Mouse (Mus musculus) cortical plate, adult 2 months (tissue): ENCODE measurements at regions not wholly inside any gene's neighbourhood (a gene's known extent, or its start where the extent isn't known, plus 50 kb on each side); places are given as distances from the start of the nearest gene placed in this dataset.

Source experiments
- H3K27ac ChIP-seq: fragments of 200-500 bp; 2 replicates; pipeline ENCODE4 v1.5.1; 2012; ENCODE audit warnings: low read length, control low read depth, inconsistent platforms; ENCODE audit not compliant: insufficient read depth
- H3K4me1 ChIP-seq: fragments of 200-500 bp; 2 replicates; pipeline ENCODE4 v1.6.1; 2011; ENCODE audit warnings: low read length; ENCODE audit not compliant: control insufficient read depth, insufficient read depth
- H3K4me3 ChIP-seq: fragments of 200-500 bp; 2 replicates; pipeline ENCODE4 v1.5.1; 2011; ENCODE audit warnings: mild to moderate bottlenecking, low read length, control low read depth; ENCODE audit not compliant: insufficient read depth
- CTCF ChIP-seq: fragments of 200-500 bp; IDR thresholded peaks from 2 replicates; pipeline ENCODE4 v1.5.1; 2011; ENCODE audit warnings: mild to moderate bottlenecking, control low read depth, low read length; ENCODE audit not compliant: insufficient read depth; ENCODE audit errors: extremely low read depth
- POLR2A ChIP-seq: fragments of 200-500 bp; IDR thresholded peaks from 2 replicates; pipeline ENCODE4 v1.6.1; 2011; ENCODE audit warnings: mild to moderate bottlenecking, low read length, control low read depth; ENCODE audit not compliant: insufficient read depth; ENCODE audit errors: extremely low read depth

DNA sequence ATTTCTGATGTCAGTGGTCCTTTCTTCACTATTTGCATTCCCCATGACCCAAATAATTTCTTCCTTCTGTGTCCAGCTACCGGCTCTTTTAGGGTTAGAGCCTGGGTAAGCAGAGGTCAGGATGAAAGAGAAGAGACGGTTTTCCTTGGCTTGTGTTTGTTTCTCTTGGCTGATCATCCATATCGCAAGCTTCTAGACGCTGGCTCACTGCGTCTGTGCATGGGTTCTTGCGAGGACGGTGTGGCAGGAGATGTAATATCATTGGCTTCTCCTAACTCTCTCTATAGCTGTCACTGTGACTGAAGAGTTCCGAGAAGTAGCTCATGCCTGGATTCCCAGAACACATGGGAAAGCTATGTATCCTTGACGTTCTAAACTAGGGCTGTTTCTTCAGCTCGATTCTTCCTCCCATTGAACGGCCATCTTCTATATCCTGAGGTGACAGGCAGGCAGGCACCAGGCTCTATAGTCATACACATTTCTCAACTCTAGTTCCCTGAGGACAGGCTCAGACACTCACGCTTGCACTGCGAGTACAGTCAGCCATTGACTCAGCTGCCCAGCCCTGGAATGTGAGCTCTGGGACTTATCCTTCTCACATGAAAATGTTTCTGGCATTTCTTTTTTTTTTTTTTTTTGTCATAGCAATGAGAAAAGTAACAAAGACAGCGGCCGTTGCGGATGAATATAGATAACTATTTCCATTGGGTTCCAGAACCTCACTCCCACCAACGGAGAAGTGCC, 85.0 kb downstream of the Bach1 start:
- no peaks in the 10 kb centered on the region for H3K4me1 ChIP-seq
- no peak for TF ChIP-seq CTCF
- no peak for TF ChIP-seq POLR2A
- no peak overlapping the region; the same call in none of the 2 replicates for H3K27ac ChIP-seq
- no peak overlapping the region for H3K4me3 ChIP-seq

DNA sequence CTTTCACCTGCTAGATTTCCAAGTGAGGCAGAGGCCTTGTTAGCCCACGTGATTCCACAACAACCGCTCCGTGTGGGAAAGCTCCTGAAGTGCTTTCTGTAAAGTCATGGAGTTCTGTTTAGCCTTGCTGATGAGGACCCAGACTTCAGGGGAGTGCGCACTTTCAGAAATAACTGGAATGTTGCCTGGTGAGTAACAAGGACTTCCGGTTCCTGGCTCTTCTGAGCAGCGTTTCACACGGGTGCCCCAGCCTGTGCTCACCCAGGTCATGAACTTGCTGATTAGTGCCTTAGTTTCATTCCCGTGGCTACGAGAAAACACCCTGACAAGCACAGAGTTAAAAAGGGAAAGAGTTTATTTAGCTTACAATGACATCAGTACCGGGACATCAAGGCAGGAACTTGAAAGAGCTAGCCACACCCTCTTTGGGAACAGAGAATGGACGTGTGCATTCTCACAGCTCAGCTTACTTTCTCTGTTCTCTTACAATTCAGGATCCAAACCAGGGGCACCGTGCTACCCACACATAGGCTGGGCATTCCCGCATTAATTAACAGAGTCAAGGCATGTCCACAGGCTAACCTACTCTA, 85.8 kb downstream of the Bach1 start:
- TF ChIP-seq POLR2A: no peak
- no peak for TF ChIP-seq CTCF
- Histone ChIP-seq H3K27ac (peak overlapping the region; percentile 45; the same call in 1 of the 2 replicates), H3K4me3 (no peak overlapping the region; the same call in 1 of the 2 replicates), H3K4me1 (no peaks in the 10 kb centered on the region)

DNA sequence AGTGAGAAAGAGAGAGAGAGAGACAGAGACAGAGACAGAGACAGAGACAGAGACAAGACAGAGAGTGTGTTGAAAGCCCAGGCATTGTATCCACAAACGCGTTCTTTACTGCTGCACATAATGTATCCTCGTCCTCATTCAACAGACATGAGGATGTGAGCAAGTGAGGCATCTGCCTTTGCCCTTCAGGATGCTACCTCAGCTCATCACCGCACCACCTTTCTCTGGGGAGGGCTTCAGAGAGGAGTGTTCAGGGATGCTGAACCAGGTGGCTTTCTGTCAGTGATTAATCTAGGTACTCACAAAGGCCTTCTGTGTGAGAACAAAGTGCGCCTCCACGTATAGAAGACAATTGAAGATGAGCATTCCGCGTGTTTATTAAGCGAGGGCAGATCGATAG, 90.8 kb downstream of the Bach1 start:
- H3K27ac ChIP-seq: no peak overlapping the region
- H3K4me3 ChIP-seq: no peak overlapping the region
- TF ChIP-seq CTCF: no peak
- no peak for TF ChIP-seq POLR2A
- no peaks in the 10 kb centered on the region for H3K4me1 ChIP-seq

DNA sequence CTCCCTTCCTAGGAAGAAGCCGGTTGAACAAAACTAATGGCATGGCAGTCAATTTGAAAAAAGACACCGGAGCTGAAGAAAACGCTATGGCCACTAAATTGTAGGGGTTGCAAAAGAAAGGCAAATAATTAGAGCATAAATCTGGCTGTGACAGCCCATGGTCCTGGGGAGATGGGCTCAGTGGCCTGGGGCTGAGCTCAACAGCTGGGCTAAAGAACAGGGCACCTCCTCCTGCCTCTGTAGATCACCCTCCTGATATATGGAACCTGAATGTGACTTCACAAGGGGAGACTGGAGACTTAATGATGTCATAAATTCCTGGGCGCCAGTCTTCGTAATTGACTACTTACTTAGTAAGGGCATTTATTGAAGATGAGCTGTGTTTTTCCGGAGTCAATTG, 91.2 kb downstream of the Bach1 start:
- no peaks in the 10 kb centered on the region for H3K4me1 ChIP-seq
- no peak for TF ChIP-seq CTCF
- TF ChIP-seq POLR2A: no peak

DNA sequence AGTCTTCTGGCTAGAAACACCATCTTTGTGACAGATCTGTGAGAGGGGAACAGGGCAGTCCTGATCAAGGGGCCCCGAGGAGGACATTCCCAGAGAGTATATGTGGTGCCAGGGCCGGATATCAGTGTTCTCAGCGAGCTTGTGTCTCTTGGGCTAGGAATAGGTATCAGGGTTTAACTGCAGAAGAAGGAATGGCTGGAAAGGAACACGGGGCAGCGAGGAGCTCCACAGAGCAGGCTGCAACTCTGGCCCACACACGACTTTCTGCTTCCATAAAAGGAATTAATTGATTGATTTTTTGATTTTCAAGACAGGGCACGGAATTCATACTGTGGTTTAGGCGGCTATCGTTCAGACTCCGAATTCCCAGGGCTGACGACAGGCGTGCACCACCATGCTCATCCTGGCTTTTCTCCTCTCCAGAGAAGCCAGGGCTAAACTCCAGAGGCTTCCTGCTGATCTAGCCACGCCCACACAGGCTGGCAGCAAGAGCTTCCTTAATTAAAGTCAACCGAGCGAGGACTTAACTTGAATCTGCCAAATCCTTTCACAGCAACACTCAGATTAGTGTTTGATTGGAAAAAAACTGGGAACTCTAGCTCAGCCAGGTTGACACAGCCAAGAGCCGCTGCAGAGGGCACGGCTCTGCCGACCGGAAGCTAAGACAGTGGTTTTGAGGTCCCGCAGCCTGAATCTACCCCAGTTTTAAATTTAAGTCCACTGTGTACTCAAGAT, 97.9 kb downstream of the Bach1 start:
- H3K4me1 ChIP-seq: no peaks in the 10 kb centered on the region
- no peak overlapping the region for H3K4me3 ChIP-seq
- no peak overlapping the region for H3K27ac ChIP-seq
- TF ChIP-seq POLR2A (no peak), CTCF (no peak)

More for the DNA sequence above, 91.2 kb downstream of the Bach1 start:
- no peak overlapping the region for H3K27ac ChIP-seq
- H3K4me3 ChIP-seq: no peak overlapping the region

DNA sequence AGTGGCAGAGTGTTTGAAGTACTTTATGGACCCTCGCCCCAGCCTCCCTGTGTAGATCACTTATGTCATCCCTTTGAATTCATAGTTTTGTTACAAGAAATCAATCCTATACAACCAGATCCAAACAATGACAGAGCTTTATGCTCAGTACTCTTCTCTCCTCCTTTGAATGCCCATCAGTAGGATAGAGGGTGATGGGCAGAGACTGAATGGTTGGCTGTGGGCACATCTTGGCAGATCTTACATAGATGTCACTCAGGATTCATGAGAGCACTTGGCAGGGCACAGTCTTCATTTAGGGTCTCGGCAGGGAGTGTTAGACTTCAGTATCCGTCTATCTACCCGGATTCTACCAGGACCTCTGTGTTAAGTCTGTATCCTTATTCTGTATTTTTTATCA, 103.6 kb downstream of the Bach1 start:
- no peak overlapping the region for H3K27ac ChIP-seq
- TF ChIP-seq CTCF (no peak), POLR2A (no peak)
- H3K4me1 ChIP-seq: no peaks in the 10 kb centered on the region
- H3K4me3 ChIP-seq: no peak overlapping the region

DNA sequence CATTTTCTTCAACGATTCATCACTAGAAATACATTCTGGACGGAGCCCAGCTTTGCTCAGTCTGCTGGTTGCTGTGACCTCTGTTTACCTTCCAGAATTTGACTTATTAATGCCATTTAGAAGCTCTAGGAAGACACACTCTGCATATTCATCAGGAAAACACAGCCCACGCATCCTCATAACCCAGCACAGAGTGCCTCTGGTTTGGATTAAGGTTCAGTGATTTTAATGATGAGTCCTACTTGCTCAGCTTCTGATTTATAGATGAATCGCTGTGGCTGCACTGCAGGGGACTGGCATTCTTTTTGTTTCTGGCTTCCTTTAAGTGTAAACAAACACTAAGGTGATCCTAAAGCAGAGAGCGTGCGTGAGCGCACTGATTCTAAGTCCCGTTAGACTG, 118.8 kb downstream of the Bach1 start:
- Histone ChIP-seq H3K4me3 (no peak overlapping the region), H3K4me1 (no peaks in the 10 kb centered on the region), H3K27ac (no peak overlapping the region)
- no peak for TF ChIP-seq POLR2A
- TF ChIP-seq CTCF: no peak

DNA sequence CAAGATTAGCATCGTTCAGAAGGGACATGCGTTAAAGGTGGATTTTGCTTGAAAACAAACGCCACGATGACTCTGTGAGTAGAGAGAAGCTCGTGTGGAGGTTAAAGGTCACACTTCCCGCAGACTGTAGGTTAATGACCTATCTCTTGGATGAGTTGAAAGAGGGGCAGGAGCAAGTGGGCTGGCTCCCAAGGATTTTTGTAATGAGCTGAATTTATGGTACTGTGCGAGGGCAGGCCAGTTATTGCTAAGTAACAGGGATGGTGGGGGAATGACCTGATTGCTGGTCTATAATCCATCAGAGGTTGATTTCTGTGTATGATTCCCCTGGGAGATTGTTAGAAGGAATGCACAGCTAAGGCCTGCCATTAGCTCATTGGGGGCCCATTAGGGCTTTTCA, 135.6 kb downstream of the Bach1 start:
- H3K4me3 ChIP-seq: no peak overlapping the region
- no peaks in the 10 kb centered on the region for H3K4me1 ChIP-seq
- H3K27ac ChIP-seq: no peak overlapping the region
- TF ChIP-seq CTCF (no peak), POLR2A (no peak)

DNA sequence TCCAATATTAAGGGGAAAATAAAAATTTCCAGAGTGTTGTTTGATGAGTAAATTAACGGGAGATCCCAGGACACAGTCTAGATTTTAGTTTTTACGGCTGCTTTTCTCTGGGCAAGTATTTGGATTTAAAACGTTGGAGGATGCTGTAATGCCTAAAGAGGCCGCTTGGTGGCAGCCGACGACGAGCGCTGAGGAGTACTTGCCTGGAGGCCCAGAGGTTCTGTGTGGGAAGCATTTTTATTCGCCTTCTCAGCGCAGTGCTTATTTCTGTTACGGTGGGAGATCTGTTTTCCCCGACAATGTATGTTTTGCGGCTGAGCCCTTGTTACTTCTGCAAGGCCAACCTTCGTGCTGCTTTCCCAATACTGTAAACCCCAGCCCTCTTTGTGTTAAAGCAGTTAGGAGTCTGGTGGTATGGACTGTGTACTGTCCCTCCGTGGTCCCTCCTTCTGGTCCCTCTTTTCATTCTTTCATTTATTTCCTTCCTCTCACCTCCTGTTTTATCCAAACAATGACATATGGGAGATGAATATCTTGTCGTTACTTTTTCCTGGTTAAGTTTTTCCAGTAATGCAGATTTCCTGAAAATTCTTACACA, 142.3 kb downstream of the Bach1 start:
- no peaks in the 10 kb centered on the region; the same call in 1 of the 2 replicates for H3K4me1 ChIP-seq
- H3K4me3 ChIP-seq: no peak overlapping the region
- TF ChIP-seq CTCF (peak; percentile 78), POLR2A (no peak)
- no peak overlapping the region for H3K27ac ChIP-seq
